Mouse (Mus musculus): ENCODE results near the gene Sub1.

The Sub1 gene

DNA sequence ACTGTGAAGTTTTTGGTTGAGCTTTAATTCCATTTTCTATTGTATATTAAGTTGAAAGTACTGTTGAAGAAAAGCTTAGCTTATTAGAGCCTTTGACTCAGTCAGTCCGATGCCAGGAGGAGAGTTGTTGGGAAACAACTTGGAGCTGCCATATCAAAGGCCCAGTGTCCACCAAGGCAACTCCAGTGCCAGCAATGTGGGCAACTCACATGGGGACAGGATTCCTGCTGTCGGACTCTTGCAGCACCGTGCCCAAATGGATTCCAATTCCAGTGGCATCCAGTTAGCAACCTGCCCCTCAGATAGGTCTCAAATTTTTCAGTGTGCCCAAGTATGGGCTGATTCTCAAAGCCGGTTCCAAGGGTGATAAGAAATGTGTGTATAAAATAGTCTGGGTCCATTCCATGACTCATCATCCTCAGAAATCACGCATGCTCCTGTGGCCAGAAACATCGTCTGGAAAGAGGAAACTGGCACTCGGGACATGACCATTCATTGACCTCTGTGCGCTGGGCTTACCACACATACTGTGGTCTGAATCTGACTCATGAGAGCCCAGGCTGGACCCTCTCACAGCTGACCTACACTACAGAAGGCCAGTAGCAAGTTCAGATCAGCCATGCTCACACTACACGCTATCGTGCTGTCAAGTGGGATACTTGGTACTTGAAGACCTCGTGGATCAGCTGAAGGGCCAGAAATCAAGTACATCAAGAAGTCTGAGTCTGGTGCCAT is 32.8 kb downstream of the Sub1 start:
- DNase-seq: no peak

DNA sequence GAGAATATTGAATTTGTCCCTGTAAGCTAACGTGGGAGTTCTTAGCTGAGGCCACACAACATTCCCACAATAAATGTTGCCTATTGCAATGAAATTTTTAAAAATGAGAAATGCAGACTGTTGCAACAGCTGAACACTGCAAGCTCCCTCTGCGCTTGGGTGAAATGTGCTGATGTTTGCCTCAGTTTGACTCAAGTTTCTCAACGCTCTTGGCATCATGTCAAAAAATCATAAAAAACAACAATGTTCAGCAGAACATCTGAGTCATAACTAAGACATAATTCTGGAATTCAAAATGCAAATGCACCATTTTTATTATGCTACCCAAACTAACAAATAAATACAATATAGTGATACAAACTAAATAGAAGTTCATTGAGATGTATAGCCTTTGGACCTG is 37.1 kb downstream of the Sub1 start:
- no peak for DNase-seq

DNA sequence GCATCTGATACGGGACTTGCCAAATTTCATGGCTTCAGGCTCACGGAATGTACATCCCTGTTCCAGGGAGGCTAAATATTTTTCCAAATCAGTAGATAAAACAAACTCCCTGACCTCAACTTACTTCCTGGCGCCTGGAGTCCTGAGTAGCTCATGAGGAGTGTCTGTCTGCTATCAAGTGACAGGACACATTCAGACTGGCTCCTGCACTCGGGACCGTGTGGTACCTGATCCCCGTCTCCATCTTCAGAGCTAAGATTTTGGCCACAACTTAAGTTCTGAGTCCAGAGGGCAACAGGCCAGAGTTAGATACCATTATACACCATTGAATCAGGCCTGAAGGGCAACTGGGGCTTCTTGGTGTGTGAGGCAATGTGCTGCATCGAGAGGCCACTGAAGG is 40.7 kb downstream of the Sub1 start:
- DNase-seq: no peak

DNA sequence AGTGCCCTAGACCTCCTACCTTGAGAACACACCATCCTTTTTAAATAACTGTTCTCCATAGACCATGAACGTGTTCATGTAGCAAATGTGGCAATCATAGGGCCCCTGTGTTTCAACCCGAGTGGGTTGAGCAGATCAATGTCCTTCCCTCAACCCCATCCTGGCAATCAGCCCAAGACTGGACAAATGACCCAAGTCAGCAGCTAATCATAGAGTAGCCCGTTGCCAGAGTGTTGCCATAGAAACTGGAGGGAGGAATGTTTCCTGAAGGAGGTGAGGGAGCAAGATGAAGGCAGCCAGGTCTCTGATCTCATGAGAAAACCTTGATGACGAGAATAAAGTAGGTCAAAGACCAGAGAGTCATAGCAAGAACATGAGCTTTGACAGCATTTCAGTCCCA is 42.6 kb downstream of the Sub1 start:
- no peak for DNase-seq

DNA sequence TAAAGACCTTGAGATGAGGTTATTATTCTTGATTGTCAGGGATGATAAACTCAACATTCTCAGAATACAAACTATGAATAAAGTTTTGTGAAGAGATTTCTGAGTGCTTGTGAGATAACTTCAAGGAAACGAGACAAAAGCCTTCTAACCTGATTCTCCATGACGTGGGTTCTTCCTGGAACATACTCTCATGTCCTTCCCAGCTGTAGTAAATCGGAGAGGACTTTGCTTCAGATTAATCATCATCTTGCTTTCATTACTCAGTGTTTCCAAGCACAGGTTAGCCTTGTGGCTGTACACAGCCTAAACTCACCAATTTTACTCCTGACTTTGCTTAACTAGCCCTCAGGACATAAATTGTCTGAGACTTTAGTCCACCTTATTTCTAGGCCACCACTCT is 44.6 kb downstream of the Sub1 start:
- no peak for DNase-seq

DNA sequence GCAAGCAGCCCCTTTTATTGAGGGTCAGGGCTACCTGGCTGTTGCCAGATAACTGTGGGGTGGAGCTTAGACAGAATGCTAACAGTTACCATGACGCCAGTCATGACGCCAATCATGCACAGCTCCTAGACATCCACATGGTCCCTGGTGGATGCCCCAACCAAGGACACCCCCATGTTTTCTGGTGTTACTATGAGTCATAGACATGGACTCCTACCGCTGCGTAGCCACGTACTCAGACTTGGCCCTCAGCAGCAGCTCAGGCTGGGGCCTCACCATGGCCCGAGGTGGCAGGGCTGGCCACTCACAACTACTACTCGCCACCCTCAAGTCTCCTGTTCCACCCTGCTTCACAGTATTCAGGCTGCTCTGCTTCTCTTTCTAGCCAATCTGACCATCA is 45.6 kb downstream of the Sub1 start:
- no peak for DNase-seq

DNA sequence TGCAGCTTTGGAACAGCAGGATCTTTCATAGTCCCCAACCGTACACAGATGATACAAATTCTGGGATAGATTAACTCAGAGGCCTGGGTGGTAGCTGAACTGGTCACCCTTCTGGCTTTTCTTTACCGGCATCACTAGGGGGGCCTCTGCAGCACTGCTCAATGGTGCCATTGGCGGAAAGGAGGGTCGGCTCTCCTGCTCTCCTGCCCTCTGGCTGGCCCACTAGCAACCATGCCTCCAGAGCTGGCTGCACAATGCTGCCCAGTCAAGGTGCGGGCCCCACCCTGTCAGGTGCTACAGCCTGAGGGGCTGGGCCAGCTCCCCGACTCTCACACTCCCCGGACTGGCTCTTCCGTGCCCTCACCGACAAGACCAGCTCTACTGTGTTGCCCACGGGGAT is 46.6 kb downstream of the Sub1 start:
- DNase-seq: no peak

DNA sequence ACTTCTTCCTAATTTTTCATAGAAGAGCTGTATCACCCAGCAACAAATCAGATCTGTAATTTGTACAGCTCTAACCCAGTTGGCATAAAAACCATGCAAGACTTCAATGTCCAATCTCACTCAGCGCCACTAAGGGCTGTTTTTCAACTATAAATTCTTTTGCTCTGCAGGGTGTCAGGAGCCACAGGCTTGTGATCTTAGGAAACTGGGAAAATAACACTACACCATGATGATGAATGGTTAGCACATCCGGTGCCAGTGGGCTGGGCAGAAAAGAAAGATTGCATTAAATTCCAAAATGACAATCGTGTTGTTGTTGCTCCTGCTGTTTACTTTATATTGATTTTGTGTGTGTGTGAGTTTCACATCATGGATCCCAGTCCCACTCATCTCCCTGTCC is 47.3 kb downstream of the Sub1 start:
- no peak for DNase-seq

DNA sequence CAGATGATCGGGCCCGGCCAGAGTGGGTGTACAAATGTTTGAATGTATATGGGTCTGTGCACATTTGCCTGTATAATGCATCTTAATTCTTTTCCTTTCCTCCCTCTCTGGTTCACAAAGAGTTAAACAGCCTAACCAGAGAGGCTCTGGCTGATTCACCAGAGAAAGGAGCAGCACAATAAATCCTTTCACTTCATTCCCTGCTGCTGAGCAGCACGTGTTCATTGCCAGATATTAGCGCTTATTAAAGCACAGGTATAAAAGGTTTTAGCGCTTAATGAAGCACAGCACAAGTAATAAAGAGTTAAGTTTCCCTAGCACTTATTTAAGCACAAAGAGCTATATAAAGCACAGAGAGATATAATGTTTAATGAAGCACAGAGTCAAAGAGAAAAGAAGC is 55.9 kb downstream of the Sub1 start:
- no peak for DNase-seq

All from thymus, postnatal 25 days (tissue).